Mouse (Mus musculus) myocyte (in vitro differentiated cells): ENCODE measurements around the gene Gga1. TPM values are rescaled to one million over a fixed set of nuclear protein-coding genes. Genes with fewer than 3 reads are reported as not detected.

Experiments
- H3K27me3 ChIP-seq: one replicate; pipeline ENCODE4 v1.6.1; 2011; ENCODE audit not compliant: control insufficient read depth, insufficient read depth, insufficient read length
- H3K36me3 ChIP-seq: one replicate; pipeline ENCODE4 v1.6.1; 2011; ENCODE audit not compliant: control insufficient read depth, insufficient read depth
- H3K4me2 ChIP-seq: one replicate; pipeline ENCODE4 v1.6.1; 2011; ENCODE audit warnings: low read depth, control low read depth
- H3K4me3 ChIP-seq: one replicate; pipeline ENCODE4 v1.5.1; 2011; ENCODE audit warnings: mild to moderate bottlenecking, control low read depth, moderate library complexity
- H3K79me2 ChIP-seq: one replicate; pipeline ENCODE4 v1.6.1; 2011; ENCODE audit not compliant: control insufficient read depth, insufficient read depth
- H3ac ChIP-seq: one replicate; pipeline ENCODE4 v1.6.1; 2011; ENCODE audit not compliant: control insufficient read depth, insufficient read length
- CEBPB ChIP-seq: IDR thresholded peaks from 2 replicates; pipeline ENCODE4 v1.6.1; 2011; ENCODE audit warnings: mild to moderate bottlenecking, moderate library complexity; ENCODE audit not compliant: poor library complexity, insufficient read depth, severe bottlenecking
- E2F4 ChIP-seq: IDR thresholded peaks from one replicate; pipeline ENCODE4 v1.6.1; 2011; ENCODE audit warnings: mild to moderate bottlenecking, control low read depth, moderate library complexity; ENCODE audit not compliant: insufficient read depth
- MAX ChIP-seq: IDR thresholded peaks from one replicate; pipeline ENCODE4 v1.6.1; 2011; ENCODE audit warnings: low read depth, mild to moderate bottlenecking, control low read depth
- MYOD1 ChIP-seq, 3 experiments: IDR thresholded peaks; one replicate each; pipeline ENCODE4 v1.6.1; 2011; ENCODE audit warnings: control low read depth in 2 of 3, low read depth in 2 of 3, mild to moderate bottlenecking in 2 of 3, moderate library complexity in 1 of 3; ENCODE audit not compliant: insufficient read length in 2 of 3, control insufficient read depth in 1 of 3
- MYOG ChIP-seq, 3 experiments: IDR thresholded peaks; one replicate each; pipeline ENCODE4 v1.6.1; 2011; ENCODE audit warnings: control low read depth in 2 of 3, low read depth in 2 of 3, mild to moderate bottlenecking in 2 of 3; ENCODE audit not compliant: insufficient read length in 2 of 3, control insufficient read depth in 1 of 3, insufficient read depth in 1 of 3
- POLR2A ChIP-seq: IDR thresholded peaks from one replicate; pipeline ENCODE4 v1.6.1; 2011; ENCODE audit warnings: low read depth, mild to moderate bottlenecking, control low read depth, moderate library complexity; ENCODE audit not compliant: insufficient read length
- POLR2AphosphoS2 ChIP-seq: IDR thresholded peaks from one replicate; pipeline ENCODE4 v1.6.1; 2011; ENCODE audit warnings: low read depth, control low read depth; ENCODE audit not compliant: insufficient read length
- REST ChIP-seq: IDR thresholded peaks from one replicate; pipeline ENCODE4 v1.6.1; 2011; ENCODE audit warnings: mild to moderate bottlenecking, control low read depth, moderate library complexity; ENCODE audit not compliant: insufficient read depth, insufficient read length
- SRF ChIP-seq: IDR thresholded peaks from one replicate; pipeline ENCODE4 v1.6.1; 2011; ENCODE audit warnings: low read depth; ENCODE audit not compliant: control insufficient read depth, insufficient read length
- TCF12 ChIP-seq: IDR thresholded peaks from one replicate; pipeline ENCODE4 v1.6.1; 2011; ENCODE audit warnings: mild to moderate bottlenecking, control low read depth; ENCODE audit not compliant: poor library complexity, insufficient read depth, severe bottlenecking
- TCF3 ChIP-seq: IDR thresholded peaks from one replicate; pipeline ENCODE4 v1.6.1; 2011; ENCODE audit warnings: low read depth, control low read depth; ENCODE audit not compliant: insufficient read length
- USF1 ChIP-seq: IDR thresholded peaks from one replicate; pipeline ENCODE4 v1.6.1; 2011; ENCODE audit warnings: low read depth, mild to moderate bottlenecking, control low read depth, moderate library complexity
- polyA plus RNA-seq: library from polyadenylated mRNA; unstranded; fragments of >200 nt; fragmentation: generic; extraction: Trizol; gene quantifications from one replicate; pipeline ENCODE4 v1.2.1, GENCODE M21; 2012; ENCODE audit warnings: missing spikeins

The Gga1 gene
- polyA plus RNA-seq, 1 experiment: 89.3 TPM

DNA sequence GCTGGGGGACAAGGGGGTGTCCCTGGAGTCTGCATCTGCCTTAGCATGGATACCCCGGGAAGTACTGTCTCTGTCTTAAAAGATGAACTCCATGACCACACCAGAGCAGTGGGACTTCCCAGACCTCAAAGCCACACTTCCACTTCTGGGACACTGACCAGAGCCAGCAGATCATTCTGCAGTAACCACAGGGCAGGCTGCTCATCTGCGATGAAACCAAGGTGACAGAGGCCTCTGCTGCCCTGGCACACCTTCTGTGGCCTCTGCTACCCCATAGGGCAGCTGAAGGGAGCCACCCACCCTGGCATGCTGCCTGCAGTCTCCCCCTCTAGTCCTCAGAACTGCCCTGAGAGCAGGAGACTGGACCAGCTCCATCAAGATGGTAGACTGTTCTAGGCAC, 18.8 kb downstream of the Gga1 start:
- no peak overlapping the region for H3ac ChIP-seq
- peaks cover 12% of the 10 kb centered on the region for H3K36me3 ChIP-seq
- TF ChIP-seq POLR2A (no peak), TCF3 (no peak), POLR2AphosphoS2 (peak; percentile 66)

DNA sequence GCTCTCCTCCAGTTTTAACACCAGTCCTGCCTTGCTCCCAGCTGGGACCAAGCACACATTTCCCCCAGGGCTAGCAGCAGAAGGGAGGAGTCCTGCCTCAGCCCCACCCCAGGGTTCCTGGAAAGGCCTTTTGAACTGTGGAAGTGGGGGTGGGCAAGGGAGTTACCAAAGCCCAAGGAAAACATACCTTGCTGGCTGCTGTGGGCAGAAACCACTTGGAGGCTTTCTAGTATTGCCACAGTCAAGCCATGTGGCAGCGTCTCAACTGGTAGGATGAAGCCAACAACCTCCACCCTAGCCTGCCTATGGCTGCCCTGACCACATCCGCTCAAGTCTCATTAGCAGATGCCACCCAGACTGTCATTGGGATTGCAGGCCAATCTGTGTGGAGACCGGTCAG, 19.2 kb downstream of the Gga1 start:
- Histone ChIP-seq H3K79me2 (no peaks in the 10 kb centered on the region), H3ac (no peak overlapping the region), H3K36me3 (peaks cover 10% of the 10 kb centered on the region), H3K4me3 (no peak overlapping the region), H3K27me3 (no peaks in the 10 kb centered on the region), H3K4me2 (no peak overlapping the region)
- no peak for TF ChIP-seq MYOG (IDR thresholded peaks at IDR 0.05; ENCODE audit: control insufficient read depth in 1 of 3, insufficient read depth in 1 of 3, insufficient read length in 2 of 3, low read depth in 2 of 3)
- no peak for TF ChIP-seq TCF12
- no peak for TF ChIP-seq TCF3
- TF ChIP-seq POLR2A: no peak
- TF ChIP-seq POLR2AphosphoS2: no peak
- TF ChIP-seq USF1: no peak
- no peak for TF ChIP-seq MAX
- no peak for TF ChIP-seq MYOD1 (IDR thresholded peaks at IDR 0.05; ENCODE audit: control insufficient read depth in 1 of 3, insufficient read length in 2 of 3, low read depth in 2 of 3)
- TF ChIP-seq E2F4: no peak

More for the DNA sequence above, 18.8 kb downstream of the Gga1 start:
- no peak overlapping the region for H3K4me3 ChIP-seq
- H3K79me2 ChIP-seq: no peaks in the 10 kb centered on the region
- no peak overlapping the region for H3K4me2 ChIP-seq
- no peaks in the 10 kb centered on the region for H3K27me3 ChIP-seq

DNA sequence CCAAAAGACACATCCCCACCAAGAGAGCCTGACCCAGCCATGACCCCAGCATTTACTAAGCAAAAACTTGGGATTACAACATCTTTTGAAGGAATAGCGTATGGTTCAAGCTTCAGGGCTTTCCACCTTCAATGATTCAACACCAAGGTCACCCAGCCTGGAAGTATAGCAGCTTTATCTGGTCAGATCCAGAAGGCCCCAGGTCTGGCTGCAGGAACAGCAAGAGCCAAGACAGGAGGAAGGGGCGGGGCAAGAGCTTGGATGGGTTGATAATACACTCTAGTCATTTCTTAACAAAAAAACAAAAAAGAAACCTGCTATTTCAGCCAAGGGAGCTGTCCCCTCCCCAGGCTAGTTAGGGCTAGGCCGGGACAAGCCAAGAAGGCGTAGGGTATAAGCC, 20.5 kb downstream of the Gga1 start:
- TF ChIP-seq SRF (no peak), MYOG (IDR thresholded peaks at IDR 0.05; ENCODE audit: control insufficient read depth in 1 of 3, insufficient read depth in 1 of 3, insufficient read length in 2 of 3, low read depth in 2 of 3) (no peak), TCF3 (no peak), MAX (no peak), POLR2AphosphoS2 (no peak), POLR2A (no peak), MYOD1 (IDR thresholded peaks at IDR 0.05; ENCODE audit: control insufficient read depth in 1 of 3, insufficient read length in 2 of 3, low read depth in 2 of 3) (no peak), CEBPB (no peak), TCF12 (no peak), REST (no peak), E2F4 (no peak), USF1 (no peak)
- Histone ChIP-seq H3K27me3 (no peaks in the 10 kb centered on the region), H3ac (no peak overlapping the region), H3K79me2 (no peaks in the 10 kb centered on the region), H3K4me3 (no peak overlapping the region), H3K36me3 (peaks cover 6% of the 10 kb centered on the region), H3K4me2 (no peak overlapping the region)

DNA sequence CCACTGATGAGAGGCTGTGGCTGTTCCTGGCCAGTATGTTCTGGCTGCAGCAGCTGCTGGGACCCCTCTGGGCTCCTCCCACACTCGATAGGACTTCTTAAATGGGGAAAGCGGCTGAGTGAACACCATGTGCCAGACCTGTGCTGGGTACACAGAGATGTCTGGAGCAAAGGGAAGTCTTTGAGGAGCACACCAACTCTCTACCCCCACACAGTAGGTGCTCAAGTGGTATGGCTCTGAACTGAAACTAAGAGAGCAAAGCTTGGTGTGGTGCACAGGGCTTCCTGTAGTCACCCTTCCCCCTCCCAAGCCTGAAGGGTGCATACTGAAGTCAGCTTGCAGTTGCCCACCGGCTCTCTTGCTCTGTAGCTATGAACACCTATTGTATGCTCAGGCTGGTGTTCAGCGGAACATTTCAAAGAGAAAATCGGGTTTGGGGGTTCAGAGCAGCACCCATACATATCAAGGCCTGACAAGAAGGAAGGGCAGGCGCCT, 21.6 kb downstream of the Gga1 start:
- TF ChIP-seq TCF3 (no peak), CEBPB (no peak), REST (no peak), POLR2A (no peak), POLR2AphosphoS2 (no peak), SRF (no peak), USF1 (no peak), TCF12 (no peak), MAX (no peak), E2F4 (no peak)
- no peak overlapping the region for H3ac ChIP-seq
- H3K27me3 ChIP-seq: no peaks in the 10 kb centered on the region
- H3K36me3 ChIP-seq: no peaks in the 10 kb centered on the region
- H3K79me2 ChIP-seq: no peaks in the 10 kb centered on the region
- H3K4me2 ChIP-seq: no peak overlapping the region
- H3K4me3 ChIP-seq: peak overlapping the region; percentile 49

DNA sequence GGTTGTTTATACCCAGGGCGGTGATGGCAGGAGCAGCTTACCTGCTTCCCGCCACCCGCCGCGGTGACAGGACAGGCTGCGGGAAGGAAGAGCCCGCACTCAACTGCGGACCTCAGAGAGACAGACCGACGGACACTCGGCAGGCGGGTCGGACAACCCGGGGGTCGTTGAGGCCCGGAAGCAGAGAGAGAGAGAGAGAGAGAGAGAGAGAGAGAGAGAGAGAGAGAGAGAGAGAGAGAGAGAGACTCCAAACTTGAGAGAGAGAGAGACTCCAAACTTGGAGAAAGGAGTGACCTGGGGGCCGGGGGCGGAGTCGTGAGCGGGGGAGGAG, 22.4 kb downstream of the Gga1 start, which contains the start of gene Gm49510:
TSS of gene Gm49510 (plus strand) at position 259 of the 331 bp plus-strand sequence.
- no peaks in the 10 kb centered on the region for H3K79me2 ChIP-seq
- H3K4me3 ChIP-seq: peak within 1 kb of the TSS; percentile 49
- H3K36me3 ChIP-seq: no peaks in the 10 kb centered on the region
- no peaks in the 10 kb centered on the region for H3K27me3 ChIP-seq
- peak within 1 kb of the TSS; percentile 99 for H3K4me2 ChIP-seq
- H3ac ChIP-seq: peak within 1 kb of the TSS; percentile 21
- no peak for TF ChIP-seq POLR2AphosphoS2
- TF ChIP-seq TCF3: no peak
- no peak for TF ChIP-seq MAX
- no peak for TF ChIP-seq TCF12
- no peak for TF ChIP-seq SRF
- no peak for TF ChIP-seq MYOG (IDR thresholded peaks at IDR 0.05; ENCODE audit: control insufficient read depth in 1 of 3, insufficient read depth in 1 of 3, insufficient read length in 2 of 3, low read depth in 2 of 3)
- TF ChIP-seq CEBPB: no peak
- TF ChIP-seq REST: no peak
- no peak for TF ChIP-seq MYOD1 (IDR thresholded peaks at IDR 0.05; ENCODE audit: control insufficient read depth in 1 of 3, insufficient read length in 2 of 3, low read depth in 2 of 3)
- no peak for TF ChIP-seq E2F4
